Mouse (Mus musculus) hematopoietic stem cell, adult 5-6 weeks (primary cell): ENCODE measurements around the gene Lamp1. TPM values are rescaled to one million over a fixed set of nuclear protein-coding genes. Genes with fewer than 3 reads are reported as not detected.
A peak's percentile ranks its signal among the peaks of the same experiment; 100 is the strongest.

Source experiments
- ATAC-seq, 2 experiments: fragments of 125-278 bp in 1 of 2; replicated peaks in 1 of 2; 2 replicates each; pipeline ENCODE4 v1.8.0; 2016 to 2017; ENCODE audit warnings: inconsistent platforms in 2 of 2, mild to moderate bottlenecking in 2 of 2, moderate number of reproducible peaks in 2 of 2, low read depth in 1 of 2, moderate TSS enrichment in 1 of 2; ENCODE audit not compliant: low FRiP score in 2 of 2, poor library complexity in 2 of 2, severe bottlenecking in 2 of 2, insufficient read depth in 1 of 2, low TSS enrichment in 1 of 2
- total RNA-seq: library from RNA; stranded (forward); fragments of 172-1452, 232-1000 nt; gene quantifications from 2 replicates; pipeline ENCODE4 v1.2.3, GENCODE M21; 2017

Gene Lamp1
- total RNA-seq, 1 experiment from 2014 or later, result 138 TPM

GRCm38 (mm10) chr8:13187229-13187628, 28.3 kb downstream of the Lamp1 start:
- no peak for ATAC-seq

GRCm38 (mm10) chr8:13187638-13188037, 28.7 kb downstream of the Lamp1 start:
- no peak for ATAC-seq

- no peak for ATAC-seq
Measured at GRCm38 (mm10) chr8:13188052-13188555, 29.1 kb downstream of the Lamp1 start.

- ATAC-seq, result no peak
Measured at GRCm38 (mm10) chr8:13188857-13189256, 29.9 kb downstream of the Lamp1 start.

- no peak for ATAC-seq
Measured at GRCm38 (mm10) chr8:13190235-13190634, 31.3 kb downstream of the Lamp1 start.

GRCm38 (mm10) chr8:13194818-13195217, 35.9 kb downstream of the Lamp1 start:
- no peak for ATAC-seq

- no peak for ATAC-seq
Measured at GRCm38 (mm10) chr8:13197493-13197892, 38.5 kb downstream of the Lamp1 start.

GRCm38 (mm10) chr8:13199385-13200061, 40.6 kb downstream of the Lamp1 start:
- ATAC-seq, result no peak

- peak in 1 of 2 experiments; percentile 30; a peak in 1 of 4 replicates for ATAC-seq
Measured at GRCm38 (mm10) chr8:13200301-13201012, 41.5 kb downstream of the Lamp1 start, which contains the start of gene Grtp1. Gene Grtp1, minus strand, starts transcription at chr8:13200620.

GRCm38 (mm10) chr8:13201013-13201334, 42.0 kb downstream of the Lamp1 start:
- no peak; a peak in 1 of 4 replicates for ATAC-seq

- no peak for ATAC-seq
Measured at GRCm38 (mm10) chr8:13202041-13202440, 43.1 kb downstream of the Lamp1 start.

GRCm38 (mm10) chr8:13202806-13203205, 43.8 kb downstream of the Lamp1 start:
- ATAC-seq, result peak in 1 of 2 experiments; percentile 26; a peak in 1 of 4 replicates

- ATAC-seq, result no peak
Measured at GRCm38 (mm10) chr8:13203472-13203871, 44.5 kb downstream of the Lamp1 start.

- no peak for ATAC-seq
Measured at GRCm38 (mm10) chr8:13204371-13205140, 45.6 kb downstream of the Lamp1 start.

GRCm38 (mm10) chr8:13205311-13205710, 46.4 kb downstream of the Lamp1 start:
- ATAC-seq, result no peak

GRCm38 (mm10) chr8:13206290-13206689, 47.3 kb downstream of the Lamp1 start:
- ATAC-seq, result no peak

- ATAC-seq, result peak; percentile 49 to 51
Measured at GRCm38 (mm10) chr8:13208627-13209355, 49.8 kb downstream of the Lamp1 start.
